Mouse (Mus musculus) cerebellum, adult 2 months (tissue): ENCODE measurements around the gene Ptgds.

Experiments used
- CTCF ChIP-seq: fragments of 200-500 bp; IDR thresholded peaks from 2 replicates; pipeline ENCODE4 v1.5.1; 2011; ENCODE audit warnings: low read depth, mild to moderate bottlenecking, control low read depth, low read length, moderate library complexity, borderline replicate concordance; ENCODE audit not compliant: insufficient read depth
- POLR2A ChIP-seq: fragments of 200-500 bp; IDR thresholded peaks from 2 replicates; pipeline ENCODE4 v1.6.1; 2011; ENCODE audit warnings: low read length, control low read depth, borderline replicate concordance; ENCODE audit not compliant: insufficient read depth

- TF ChIP-seq CTCF (no peak), POLR2A (no peak)
These were observed 36.7 kb downstream of the Ptgds start for GRCm38 (mm10) chr2:25433101-25433500.
